Mouse (Mus musculus) mesoderm, embryonic 11.5 days (tissue): Measurements from ENCODE around the gene App.

ENCODE experiments used
- DNase-seq: peaks from one replicate; pipeline ENCODE4 v3.0.0-alpha.2; 2012; ENCODE audit warnings: low read depth, low spot score

App gene

DNA sequence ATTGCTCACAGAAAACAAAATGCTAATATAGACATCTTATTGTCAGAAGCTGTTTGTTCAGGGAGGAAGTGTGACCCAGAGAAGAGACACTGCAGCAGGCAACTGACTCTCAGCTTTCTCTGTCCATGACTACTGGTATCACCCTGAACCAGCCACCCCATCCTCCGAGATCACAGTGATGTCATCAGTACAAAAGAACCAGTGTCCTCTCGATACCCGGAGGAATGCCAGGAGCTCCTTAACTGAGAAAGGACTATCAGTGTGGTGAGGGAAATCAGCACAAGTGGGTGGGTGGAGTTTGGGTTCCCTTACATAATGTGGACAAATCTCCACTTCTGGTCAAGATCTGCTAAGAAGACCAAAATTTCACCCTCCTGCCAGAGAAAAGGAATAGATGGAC, 150.5 kb downstream of the App start:
- DNase-seq = no peak

DNA sequence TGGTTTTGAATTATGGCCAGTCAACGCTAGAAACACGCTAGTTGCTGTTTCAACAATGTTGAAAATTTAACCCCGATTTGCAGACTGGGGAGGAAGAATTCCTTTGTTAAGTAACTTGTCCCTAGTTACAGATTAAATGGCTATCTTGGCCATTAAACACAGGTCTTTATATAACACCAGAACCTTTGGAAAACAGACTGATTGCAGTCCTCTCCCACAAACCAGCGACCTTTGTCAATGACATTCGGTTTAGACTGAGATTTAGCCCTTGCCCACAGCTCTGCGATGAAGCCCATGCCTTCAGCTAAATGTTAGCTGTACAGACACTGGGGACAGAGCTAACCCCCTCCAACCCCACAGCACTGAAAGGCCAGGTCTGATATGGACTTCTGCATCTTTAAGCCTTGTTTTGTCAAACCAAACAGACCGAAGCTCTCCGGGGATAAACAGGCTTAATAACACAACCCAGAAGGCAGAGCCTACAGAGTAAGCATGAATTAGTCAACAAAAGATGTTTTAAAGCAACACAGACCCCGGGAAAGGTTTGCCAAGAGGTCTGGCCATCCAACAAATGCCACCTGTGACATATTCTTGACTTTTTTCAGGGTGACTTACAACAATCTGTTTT, 152.8 kb downstream of the App start:
- DNase-seq = no peak

DNA sequence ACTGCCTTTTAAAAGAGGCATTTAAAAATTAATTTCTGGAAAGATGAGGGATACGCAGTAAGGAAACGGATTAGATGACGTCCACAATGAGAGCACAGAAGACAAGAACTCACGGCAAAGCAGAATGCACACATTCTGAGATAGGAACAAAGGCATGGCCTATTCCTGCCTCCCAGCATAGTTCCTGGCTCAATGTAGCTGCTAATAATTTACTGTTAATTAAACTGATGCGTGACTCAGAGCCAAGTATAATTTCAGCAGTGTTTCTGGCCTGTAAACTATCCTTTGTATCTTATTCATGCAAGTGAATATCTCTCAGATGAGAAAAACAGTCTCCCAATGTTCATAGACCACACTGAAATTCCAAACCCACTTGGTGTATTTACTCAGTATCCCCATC, 154.3 kb downstream of the App start:
- no peak for DNase-seq

DNA sequence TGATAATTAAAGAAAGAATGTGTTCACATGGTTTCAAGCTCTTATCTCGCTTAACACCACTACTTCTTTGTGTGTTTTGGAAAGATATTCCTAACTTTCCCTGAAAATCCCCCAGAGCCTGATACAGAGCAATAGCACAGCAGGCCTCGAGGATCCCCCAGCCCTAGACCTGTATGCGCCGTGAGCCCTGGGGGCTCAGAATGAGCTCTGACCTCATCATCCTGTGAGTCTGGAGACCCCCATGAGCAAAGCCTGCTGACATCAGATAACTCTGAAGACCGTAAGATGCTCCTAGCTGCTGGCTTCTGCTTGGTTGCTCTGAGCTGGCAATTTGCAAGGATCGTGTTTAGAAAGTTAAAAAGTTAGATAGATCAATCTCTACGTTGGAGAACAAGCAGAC, 155.7 kb downstream of the App start:
- DNase-seq = no peak

DNA sequence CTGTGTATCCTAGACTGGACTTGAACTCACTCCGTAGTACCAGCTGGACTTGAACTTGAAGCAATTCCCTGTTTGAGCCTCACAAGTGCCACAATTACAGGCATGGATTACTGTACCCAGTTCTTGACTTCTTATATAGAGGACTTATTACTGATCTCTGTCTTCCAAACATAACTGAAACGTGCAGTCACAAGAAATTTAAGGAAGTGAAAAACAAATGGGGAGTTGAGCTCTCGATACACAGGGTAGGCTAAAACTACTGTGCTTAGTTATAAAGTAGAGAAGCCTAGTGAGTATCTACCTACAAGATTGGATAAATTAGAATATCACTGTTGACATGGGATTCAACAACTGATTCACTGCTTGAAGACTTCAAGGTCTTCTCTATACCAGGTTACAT, 160.9 kb downstream of the App start:
- no peak for DNase-seq

DNA sequence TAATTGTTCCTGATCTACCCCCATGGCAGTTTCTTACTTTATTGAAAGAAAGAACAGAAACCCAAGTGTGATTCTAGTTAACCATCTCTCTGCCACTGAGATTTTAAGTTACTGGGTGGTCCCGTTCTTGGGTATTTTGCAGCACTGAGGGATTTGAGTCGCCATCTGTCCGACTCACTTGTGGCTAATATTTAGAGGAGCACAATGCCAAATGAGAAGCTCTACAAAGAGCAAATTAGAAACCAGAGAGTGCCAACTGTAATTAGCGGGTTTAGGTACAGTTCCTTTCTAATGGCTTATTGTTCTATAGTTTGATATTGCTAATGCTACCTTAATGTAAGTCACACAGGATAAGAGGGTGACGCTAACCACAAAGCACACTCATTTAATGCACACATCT, 161.4 kb downstream of the App start:
- DNase-seq = no peak

- no peak for DNase-seq
Observed at GRCm38 (mm10) chr16:85010651-85011050, 162.9 kb downstream of the App start.

DNA sequence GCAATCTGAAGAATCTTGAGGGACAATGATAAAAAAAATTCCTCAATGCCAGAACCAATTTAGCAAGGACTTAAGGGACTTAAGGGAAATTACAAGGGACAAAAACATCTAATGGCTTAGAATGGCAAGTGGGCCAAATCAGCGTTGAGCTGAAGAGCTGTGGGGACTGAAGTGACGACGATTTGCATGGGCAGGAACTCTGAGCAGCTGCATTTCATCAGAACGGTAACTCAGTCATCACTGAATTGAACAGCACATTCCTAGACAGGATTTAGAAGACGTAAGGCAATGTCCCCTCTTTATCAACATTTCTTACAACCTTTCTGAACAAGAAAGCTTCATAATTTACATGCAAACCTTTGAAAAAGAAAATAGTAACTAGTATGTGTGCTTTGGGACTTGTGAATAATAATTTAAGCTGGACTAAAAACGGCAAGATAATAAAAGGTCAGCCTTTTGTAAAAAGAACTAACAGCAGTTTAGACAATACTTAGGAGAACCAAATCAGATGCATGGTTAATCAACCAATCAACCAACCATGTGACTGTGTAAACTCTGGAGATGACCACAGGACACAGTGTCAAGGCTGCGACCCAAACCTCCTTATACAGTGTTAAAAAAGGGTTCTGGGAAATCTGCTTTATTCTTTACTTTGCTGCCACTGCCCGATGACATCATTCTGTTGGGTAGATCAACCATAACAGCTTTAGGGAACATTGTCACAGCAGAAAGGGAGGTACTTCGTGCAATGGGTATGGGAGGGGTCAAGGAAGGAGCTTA, 164.5 kb downstream of the App start:
- no peak for DNase-seq

- no peak for DNase-seq
Observed at GRCm38 (mm10) chr16:85001939-85002556, 171.5 kb downstream of the App start.

DNA sequence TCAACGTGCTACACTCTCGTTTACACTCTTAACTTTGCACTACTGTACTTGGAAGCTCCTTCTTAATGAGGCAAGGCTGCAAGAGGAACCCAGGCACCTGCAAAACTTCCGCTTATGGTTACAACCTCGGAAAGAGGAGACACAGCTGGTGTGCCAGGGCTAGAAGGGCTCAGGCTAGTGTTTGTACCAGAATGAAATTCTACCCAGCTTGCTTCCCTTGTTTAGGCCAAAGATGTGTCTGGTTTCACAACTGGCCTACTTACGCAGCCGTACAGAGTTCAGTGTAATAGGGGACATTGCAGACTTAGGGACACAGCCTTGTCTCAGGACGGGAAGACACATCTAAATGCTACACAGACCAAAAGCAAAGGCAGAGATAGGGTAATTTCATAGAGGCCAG, 173.3 kb downstream of the App start:
- DNase-seq = no peak

GRCm38 (mm10) chr16:84997551-84997950, 176.0 kb downstream of the App start:
- no peak for DNase-seq

DNA sequence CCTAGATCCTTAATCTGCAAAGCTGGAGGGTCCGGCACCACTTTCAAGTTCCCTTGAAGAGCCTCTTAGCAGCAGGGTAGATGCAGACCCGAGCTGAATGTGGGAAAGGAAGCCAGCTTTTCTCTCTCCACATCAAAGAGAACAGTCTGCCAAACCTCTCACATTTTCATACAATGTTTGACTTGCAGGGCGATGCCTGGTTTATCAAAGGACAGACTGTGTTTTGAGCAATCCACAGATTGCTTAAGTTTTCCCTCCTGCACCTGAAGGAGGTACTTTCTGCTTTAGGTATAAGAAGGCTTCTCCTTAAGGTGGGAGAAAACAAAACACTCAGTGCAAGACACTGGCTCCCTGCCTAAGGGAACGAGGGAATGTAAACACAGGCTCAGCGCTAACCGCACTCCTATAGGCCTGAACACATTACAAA, 178.1 kb downstream of the App start:
- DNase-seq = no peak

DNA sequence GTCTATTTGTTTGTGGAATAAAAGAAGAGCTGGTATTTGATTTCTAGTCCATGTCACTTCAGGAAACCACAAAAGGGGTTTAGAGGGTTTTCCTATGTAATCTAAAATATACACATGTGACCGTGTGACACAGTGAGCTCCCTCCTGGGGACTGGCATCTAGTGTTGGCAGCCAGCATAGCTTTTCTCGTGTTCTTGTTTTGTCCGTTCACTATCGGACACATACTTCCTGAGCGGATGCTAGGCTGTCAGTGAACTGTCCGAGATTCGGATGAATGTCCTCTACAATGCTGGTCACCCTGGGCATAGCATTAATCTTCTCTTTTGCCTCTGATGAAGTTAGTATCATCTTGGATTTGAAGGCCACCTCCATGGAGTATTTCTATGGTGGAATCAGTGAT, 180.7 kb downstream of the App start:
- no peak for DNase-seq

- DNase-seq = no peak
Observed at GRCm38 (mm10) chr16:84991011-84991410, 182.6 kb downstream of the App start.

GRCm38 (mm10) chr16:84989938-84990337, 183.6 kb downstream of the App start:
- no peak for DNase-seq

GRCm38 (mm10) chr16:84989476-84989875, 184.1 kb downstream of the App start:
- DNase-seq = no peak

- DNase-seq = peak; percentile 12
Observed at GRCm38 (mm10) chr16:84987724-84988287, 185.8 kb downstream of the App start.

GRCm38 (mm10) chr16:84986016-84986631, 187.4 kb downstream of the App start:
- no peak for DNase-seq

DNA sequence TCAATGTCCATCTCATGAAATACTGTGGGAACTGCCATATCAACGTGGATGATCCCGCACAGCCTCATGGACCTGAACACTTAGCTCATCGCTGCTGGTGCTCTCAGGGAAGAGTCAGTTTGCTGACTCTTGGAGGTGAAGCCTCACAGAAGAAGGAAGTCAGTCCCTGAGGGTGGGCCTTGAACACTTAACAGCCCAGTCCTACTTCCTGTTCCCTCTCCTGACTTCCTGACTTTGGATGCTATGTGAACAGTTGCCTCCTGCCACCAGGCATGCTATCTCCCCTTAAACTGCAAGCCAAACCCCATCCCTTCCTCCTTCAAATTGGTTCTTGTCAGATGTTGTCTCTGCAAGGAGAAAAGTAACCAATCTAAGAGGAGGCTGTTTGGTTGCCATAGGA, 188.2 kb downstream of the App start:
- DNase-seq = no peak

GRCm38 (mm10) chr16:84983428-84983827, 190.1 kb downstream of the App start:
- no peak for DNase-seq

- no peak for DNase-seq
Observed at GRCm38 (mm10) chr16:84982589-84982988, 191.0 kb downstream of the App start.

DNA sequence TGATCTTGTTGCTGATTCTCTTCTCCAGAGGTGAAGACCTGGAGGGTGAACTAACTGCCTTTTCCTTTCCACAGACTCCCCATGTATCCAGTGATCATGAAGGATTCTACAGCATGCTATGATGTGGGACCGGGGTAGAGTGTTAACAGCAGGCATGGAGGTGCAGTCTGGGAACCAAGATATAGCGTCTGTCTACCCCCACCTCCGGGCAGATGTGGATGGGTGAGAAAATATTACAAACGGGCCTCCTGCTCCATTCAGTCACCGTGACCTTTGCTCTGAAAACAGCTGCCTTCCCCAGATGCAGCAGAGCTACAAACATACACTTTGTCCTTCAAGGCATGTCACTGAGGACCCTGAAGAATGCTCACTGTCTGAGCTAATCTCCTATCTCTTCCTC, 195.0 kb downstream of the App start:
- DNase-seq = no peak
